Mouse (Mus musculus): ENCODE data around the gene Sorl1.

DNA sequence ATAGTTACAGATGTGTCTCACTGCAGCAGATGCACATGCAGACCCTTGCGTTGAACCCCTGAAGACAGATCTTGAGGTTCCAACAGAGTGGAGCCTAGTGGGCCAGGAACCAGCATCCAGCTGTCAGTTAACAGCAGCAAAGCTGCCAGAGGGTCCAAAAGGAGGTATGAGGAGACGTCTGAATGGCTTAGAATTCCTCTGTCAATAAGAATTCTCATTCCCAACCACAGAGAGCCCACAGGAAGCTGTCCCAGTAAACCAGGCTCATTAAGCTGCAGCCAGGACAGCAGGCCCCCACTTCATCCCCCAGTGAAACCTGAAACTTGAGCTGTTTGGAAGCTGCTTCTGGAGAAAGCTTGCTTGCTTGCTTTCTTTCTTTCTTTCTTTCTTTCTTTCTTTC, 200.0 kb downstream of the Sorl1 start:
- TF ChIP-seq CTCF (IDR thresholded peaks at IDR 0.05; ENCODE audit: low read depth) (no peak), EP300 (IDR thresholded peaks at IDR 0.05; ENCODE audit: low read depth) (no peak)

All from heart, postnatal 0 days (tissue).